13 mouse cellular contexts compared by ENCODE assay signal in the genomic region with DNA sequence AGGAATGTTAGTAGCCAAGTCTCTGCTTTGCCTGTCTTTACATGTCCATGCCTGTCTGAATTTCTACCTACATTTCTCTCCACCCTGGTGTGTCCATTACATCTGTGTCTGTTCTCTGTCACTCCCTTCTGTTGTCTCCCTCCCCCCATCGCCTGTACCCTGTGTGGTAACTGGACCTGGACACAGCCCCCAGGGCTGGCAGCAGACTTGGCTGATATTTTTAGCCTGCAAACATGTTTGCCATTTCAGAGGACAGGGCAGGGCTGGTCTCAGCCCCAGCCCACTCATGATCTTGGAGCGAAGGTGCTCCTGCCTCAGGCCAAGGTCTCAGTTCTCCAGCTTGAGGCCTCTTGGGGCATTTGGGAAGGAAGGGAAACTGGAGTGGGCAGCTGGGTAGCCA. TPM values are rescaled to one million over a fixed set of nuclear protein-coding genes. Genes with fewer than 3 reads are reported as not detected.
DNase-seq lines count a peak whose midpoint lies in the region.
"Had no signal": no experiment of that assay in that cellular context is flagged by ENCODE, and none has a peak within 500 bp of the region (broad histone marks: within the 10 kb centered on the region; RNA-seq: fewer than 3 reads in every experiment).

No protein-coding gene starts in this region.

- H3K4me1 ChIP-seq in limb, embryonic 10.5 days, result peaks cover 68% of the 10 kb centered on the region

- peak; percentile 34 for DNase-seq in 3134 (ENCODE audit: extremely low read depth, insufficient read length, low spot score)
- peak; percentile 23 for DNase-seq in 3T3-L1 (ENCODE audit: low read depth, low spot score)
- peak; percentile 61 for DNase-seq in gastrocnemius, postnatal 14 days
- no peak for DNase-seq in limb, embryonic 10.5 days (ENCODE audit: low spot score)
- no peak for DNase-seq in testis, postnatal 10 days (ENCODE audit: low spot score)
- no peak for DNase-seq in cerebellum, adult 11 months
- no peak for DNase-seq in kidney, adult 8-10 months
- DNase-seq: adrenal gland, postnatal 25 days; spleen, adult 18-20 months; thymus, postnatal 25 days had no signal

- WGBS in limb, embryonic 10.5 days, result 42% methylated on average over 2 of the region's 2 CpGs

- H3K4me3 ChIP-seq in limb, embryonic 10.5 days, result 0 out of 2 replicates have a peak overlapping the region, but pooled peaks have one; percentile 75

- 0 out of 2 replicates have a peak overlapping the region, but pooled peaks have one; percentile 10 for H3K27ac ChIP-seq in limb, embryonic 10.5 days
- H3K27ac ChIP-seq: forebrain, embryonic 13.5 days; hindbrain, embryonic 14.5 days had no signal

- peaks cover 20% of the 10 kb centered on the region for H3K27me3 ChIP-seq in limb, embryonic 10.5 days (ENCODE audit: low read depth, poor library complexity, severe bottlenecking)

- H3K9me3 ChIP-seq in limb, embryonic 10.5 days (replicated peaks), result no peaks in the 10 kb centered on the region
- H3K9me3 ChIP-seq: forebrain, embryonic 13.5 days; megakaryocyte, embryonic 14.5 days had no signal

- intact Hi-C loops in gastrocnemius, postnatal 14 days (cut with DNase I; ENCODE audit: low total_unique reads), result no loop called here

- H3K36me3 ChIP-seq in limb, embryonic 10.5 days, result 0 out of 2 replicates have a peak, but pooled peaks cover under 1% of the 10 kb centered on the region

RNA-seq across cellular contexts. Expression of a gene that starts 1.3 kb away (rescaled TPM):
- 100 to 1,000 TPM; 194 to 197 TPM for total RNA-seq in gastrocnemius, postnatal 14 days (2021)
- polyA plus RNA-seq in limb, embryonic 10.5 days (2016; fragmentation: Nextera tagmentation; extraction: Ambion mirVana), result 5.3 and 8.9 TPM in 2 replicates

RNA-seq across cellular contexts. Expression of a gene that starts 21.0 kb away (rescaled TPM):
- total RNA-seq in gastrocnemius, postnatal 14 days (2021), result 100 to 1,000 TPM; 500 to 587 TPM
- polyA plus RNA-seq in limb, embryonic 10.5 days (2016; fragmentation: Nextera tagmentation; extraction: Ambion mirVana), result 563 and 631 TPM in 2 replicates

RNA-seq across cellular contexts. Expression of a gene that starts 34.2 kb away (rescaled TPM):
- 1 to 10 TPM; 8.2 to 8.4 TPM for total RNA-seq in gastrocnemius, postnatal 14 days (2021)
- 49.6 and 49.7 TPM in 2 replicates for polyA plus RNA-seq in limb, embryonic 10.5 days (2016; fragmentation: Nextera tagmentation; extraction: Ambion mirVana)

RNA-seq across cellular contexts. Expression of a gene that starts 46.1 kb away (rescaled TPM):
- total RNA-seq in gastrocnemius, postnatal 14 days (2021), result 10 to 100 TPM; 27.4 to 27.9 TPM
- polyA plus RNA-seq in limb, embryonic 10.5 days (2016; fragmentation: Nextera tagmentation; extraction: Ambion mirVana), result 229 and 233 TPM in 2 replicates

RNA-seq across cellular contexts. Expression of a gene that starts 58.5 kb away (rescaled TPM):
- total RNA-seq in gastrocnemius, postnatal 14 days (2021), result 1 to 10 TPM; 8.6 to 8.9 TPM
- polyA plus RNA-seq in limb, embryonic 10.5 days (2016; fragmentation: Nextera tagmentation; extraction: Ambion mirVana), result 37.1 and 37.5 TPM in 2 replicates

Comparison
In these comparisons a context has a peak if more than half of its experiments do, and no peak if none do; other contexts are left out.
1. DNase-seq: peak in 3134 (single experiment), 3T3-L1 (single experiment) and gastrocnemius, postnatal 14 days (single experiment); none in limb, embryonic 10.5 days (single experiment), testis, postnatal 10 days (single experiment), cerebellum, adult 11 months (single experiment) and kidney, adult 8-10 months (0 of 2).